Mouse (Mus musculus): ENCODE measurements around the gene Nrde2. TPM values are rescaled to one million over a fixed set of nuclear protein-coding genes. Genes with fewer than 3 reads are reported as not detected.
A peak's percentile ranks its signal among the peaks of the same experiment; 100 is the strongest.

The Nrde2 gene
- polyA plus RNA-seq, 1 experiment = 7.6 TPM

DNA sequence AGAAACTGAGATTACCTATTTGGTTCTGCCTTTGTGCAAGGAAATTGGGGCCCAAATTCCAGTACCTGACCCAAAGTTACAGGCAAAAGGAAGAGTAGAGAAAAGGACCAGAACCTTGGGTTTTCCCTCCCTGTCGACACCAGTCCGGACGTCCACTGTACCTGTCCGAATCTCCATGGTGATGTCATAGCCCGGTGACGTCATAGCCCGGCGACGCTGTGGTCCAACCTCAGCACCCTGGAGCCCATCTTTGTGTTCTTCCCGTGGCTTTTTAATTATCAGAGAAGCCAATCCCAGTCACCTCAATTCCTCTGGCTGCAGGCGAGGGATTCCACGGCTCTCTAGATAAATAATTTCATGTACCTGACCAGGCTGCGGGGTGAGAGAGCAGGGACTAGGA, 21.3 kb upstream of the Nrde2 start:
- H3K27me3 ChIP-seq (ENCODE audit: control insufficient read depth, insufficient read depth, low read length) = no peaks in the 10 kb centered on the region
- TF ChIP-seq CTCF (IDR thresholded peaks at IDR 0.05; ENCODE audit: extremely low read depth, insufficient read depth, insufficient read length, insufficient replicate concordance) = no peak
- no peak for TF ChIP-seq POLR2A (IDR thresholded peaks at IDR 0.05; ENCODE audit: low read depth, low read length)
- WGBS = 92% methylated on average over 13 of the region's 13 CpGs
- peaks cover 2% of the 10 kb centered on the region; the same call in 1 of the 2 replicates for H3K4me1 ChIP-seq (ENCODE audit: control insufficient read depth, insufficient read depth, insufficient read length)
- no peak overlapping the region for H3K27ac ChIP-seq (ENCODE audit: insufficient read depth, low read length)
- H3K36me3 ChIP-seq (ENCODE audit: control insufficient read depth, insufficient read depth, low read length) = no peaks in the 10 kb centered on the region
- no peak overlapping the region for H3K4me3 ChIP-seq (ENCODE audit: extremely low read depth, insufficient read depth, insufficient read length)
- no peak for DNase-seq (ENCODE audit: low read depth in 1 of 2, low spot score in 2 of 2)

DNA sequence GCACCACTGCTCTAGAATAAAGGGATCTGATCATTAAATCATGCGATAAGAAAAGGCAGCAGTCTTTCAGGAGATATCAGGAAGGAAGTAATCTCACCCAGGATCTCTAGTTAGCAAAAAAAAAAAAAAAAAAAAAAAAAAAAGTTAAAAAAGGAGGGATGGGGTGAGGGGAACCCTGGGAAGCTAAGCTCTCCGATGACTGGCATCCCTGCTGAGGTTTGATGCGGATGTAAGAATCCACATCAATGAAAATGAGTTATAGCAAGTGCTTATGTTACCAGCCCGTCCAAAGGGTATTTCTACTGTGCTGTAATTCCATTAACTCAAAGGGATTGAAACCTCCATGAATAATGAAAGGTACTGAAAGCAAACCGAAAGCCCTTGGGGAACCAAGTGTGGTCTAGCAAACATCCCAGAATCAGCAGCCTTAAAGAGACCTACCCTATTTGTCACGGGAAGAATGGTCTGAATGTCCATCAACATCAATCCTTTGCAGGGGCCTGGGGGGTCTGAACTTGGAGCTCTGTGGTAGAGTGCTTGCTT, 19.5 kb upstream of the Nrde2 start:
- Histone ChIP-seq H3K4me1 (ENCODE audit: control insufficient read depth, insufficient read depth, insufficient read length) (no peaks in the 10 kb centered on the region), H3K36me3 (ENCODE audit: control insufficient read depth, insufficient read depth, low read length) (no peaks in the 10 kb centered on the region), H3K27me3 (ENCODE audit: control insufficient read depth, insufficient read depth, low read length) (no peaks in the 10 kb centered on the region), H3K27ac (ENCODE audit: insufficient read depth, low read length) (no peak overlapping the region), H3K4me3 (ENCODE audit: extremely low read depth, insufficient read depth, insufficient read length) (no peak overlapping the region)
- WGBS = 78% methylated on average over 6 of the region's 6 CpGs
- DNase-seq (ENCODE audit: low read depth in 1 of 2, low spot score in 2 of 2) = no peak
- no peak for TF ChIP-seq CTCF (IDR thresholded peaks at IDR 0.05; ENCODE audit: extremely low read depth, insufficient read depth, insufficient read length, insufficient replicate concordance)
- no peak for TF ChIP-seq POLR2A (IDR thresholded peaks at IDR 0.05; ENCODE audit: low read depth, low read length)

GRCm38 (mm10) chr12:100176469-100177056, 17.1 kb upstream of the Nrde2 start:
- Histone ChIP-seq H3K36me3 (ENCODE audit: control insufficient read depth, insufficient read depth, low read length) (no peaks in the 10 kb centered on the region), H3K4me1 (ENCODE audit: control insufficient read depth, insufficient read depth, insufficient read length) (no peaks in the 10 kb centered on the region), H3K27ac (ENCODE audit: insufficient read depth, low read length) (no peak overlapping the region), H3K4me3 (ENCODE audit: extremely low read depth, insufficient read depth, insufficient read length) (no peak overlapping the region), H3K27me3 (ENCODE audit: control insufficient read depth, insufficient read depth, low read length) (no peaks in the 10 kb centered on the region)
- 85% methylated on average over 11 of the region's 11 CpGs for WGBS
- TF ChIP-seq POLR2A (IDR thresholded peaks at IDR 0.05; ENCODE audit: low read depth, low read length) (no peak), CTCF (IDR thresholded peaks at IDR 0.05; ENCODE audit: extremely low read depth, insufficient read depth, insufficient read length, insufficient replicate concordance) (no peak)
- no peak for DNase-seq (ENCODE audit: low read depth in 1 of 2, low spot score in 2 of 2)

DNA sequence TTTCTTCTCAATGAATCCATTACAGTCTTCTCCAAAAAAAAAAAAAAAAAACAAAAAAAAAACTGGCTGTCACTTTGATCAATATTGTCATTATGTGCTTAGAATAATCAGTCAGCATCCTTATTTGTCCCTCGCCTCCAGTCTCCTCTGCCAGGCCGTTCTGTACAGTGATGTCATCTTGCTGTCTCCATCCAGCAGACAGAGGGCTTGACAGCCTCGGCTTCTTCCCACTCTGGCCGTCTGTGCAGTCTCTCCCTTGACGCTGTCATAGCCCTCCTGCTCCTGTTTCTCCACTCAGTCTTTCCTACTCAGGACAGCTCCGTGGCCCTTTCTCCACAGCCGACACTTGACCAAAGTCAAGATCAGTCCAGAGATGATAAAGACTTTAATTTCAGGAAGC, 13.0 kb upstream of the Nrde2 start:
- Histone ChIP-seq H3K4me1 (ENCODE audit: control insufficient read depth, insufficient read depth, insufficient read length) (peaks cover 11% of the 10 kb centered on the region; the same call in 1 of the 2 replicates), H3K36me3 (ENCODE audit: control insufficient read depth, insufficient read depth, low read length) (no peaks in the 10 kb centered on the region), H3K27me3 (ENCODE audit: control insufficient read depth, insufficient read depth, low read length) (no peaks in the 10 kb centered on the region), H3K4me3 (ENCODE audit: extremely low read depth, insufficient read depth, insufficient read length) (no peak overlapping the region), H3K27ac (ENCODE audit: insufficient read depth, low read length) (no peak overlapping the region)
- TF ChIP-seq CTCF (IDR thresholded peaks at IDR 0.05; ENCODE audit: extremely low read depth, insufficient read depth, insufficient read length, insufficient replicate concordance) (no peak), POLR2A (IDR thresholded peaks at IDR 0.05; ENCODE audit: low read depth, low read length) (no peak)
- DNase-seq (ENCODE audit: low read depth in 1 of 2, low spot score in 2 of 2) = no peak
- 90% methylated on average over 7 of the region's 7 CpGs for WGBS

DNA sequence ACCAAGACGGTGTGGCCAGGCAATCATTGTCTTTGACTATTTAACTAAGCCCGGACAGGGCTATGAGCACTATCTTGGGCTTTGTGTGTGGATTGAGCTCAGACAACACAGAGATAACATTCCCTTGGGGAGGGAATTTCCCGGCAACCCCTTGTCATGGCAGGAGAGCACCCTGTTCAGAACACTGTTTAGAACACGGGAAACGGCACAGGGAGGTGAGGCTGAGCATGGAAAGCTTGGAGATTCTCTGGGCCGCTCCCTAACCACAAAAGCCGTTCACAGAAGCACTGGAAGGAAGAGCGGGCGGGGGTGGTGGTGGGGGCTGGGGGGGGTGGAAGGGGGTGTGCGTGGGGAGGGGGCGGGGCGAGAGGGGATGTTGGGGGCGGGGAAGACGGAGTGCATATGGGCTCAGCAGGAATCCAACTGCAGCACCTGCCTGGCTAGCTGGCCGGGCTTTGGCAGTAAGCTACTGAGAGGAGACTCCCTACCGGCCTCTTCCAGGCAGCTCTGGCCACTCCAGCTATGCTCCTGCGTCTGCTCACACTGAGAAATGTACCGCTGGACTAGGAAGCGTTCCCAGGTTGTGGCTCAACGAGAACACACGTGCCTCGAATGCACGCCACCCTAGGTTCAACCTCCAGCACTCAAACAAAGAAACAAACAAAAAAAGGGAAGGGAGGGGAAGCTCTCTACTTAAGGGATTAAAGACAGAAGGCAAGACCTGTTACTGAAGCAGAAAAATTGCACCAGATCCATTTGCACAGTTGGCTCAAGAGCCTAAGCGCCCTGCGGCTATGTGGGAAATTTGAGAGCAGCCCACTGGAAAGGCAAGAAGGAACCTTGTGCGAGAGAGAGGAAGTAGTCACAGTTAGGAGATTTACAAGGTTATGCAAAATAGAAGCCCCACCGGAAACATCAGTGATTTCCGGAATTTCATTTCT, 8.7 kb upstream of the Nrde2 start:
- H3K4me3 ChIP-seq (ENCODE audit: extremely low read depth, insufficient read depth, insufficient read length) = peak overlapping the region; percentile 12; the same call in 1 of the 2 replicates
- peak; percentile 24 to 63 for DNase-seq (ENCODE audit: low read depth in 1 of 2, low spot score in 2 of 2)
- TF ChIP-seq CTCF (IDR thresholded peaks at IDR 0.05; ENCODE audit: extremely low read depth, insufficient read depth, insufficient read length, insufficient replicate concordance) (no peak), POLR2A (IDR thresholded peaks at IDR 0.05; ENCODE audit: low read depth, low read length) (peak; percentile 6; the same call in 1 of the 2 replicates)
- no peaks in the 10 kb centered on the region for H3K27me3 ChIP-seq (ENCODE audit: control insufficient read depth, insufficient read depth, low read length)
- 8% methylated on average over 25 of the region's 28 CpGs for WGBS
- peaks cover 11% of the 10 kb centered on the region for H3K4me1 ChIP-seq (ENCODE audit: control insufficient read depth, insufficient read depth, insufficient read length)
- peak overlapping the region; percentile 80 for H3K27ac ChIP-seq (ENCODE audit: insufficient read depth, low read length)
- H3K36me3 ChIP-seq (ENCODE audit: control insufficient read depth, insufficient read depth, low read length) = no peaks in the 10 kb centered on the region

- no peak overlapping the region for H3K4me3 ChIP-seq (ENCODE audit: extremely low read depth, insufficient read depth, insufficient read length)
- TF ChIP-seq CTCF (IDR thresholded peaks at IDR 0.05; ENCODE audit: extremely low read depth, insufficient read depth, insufficient read length, insufficient replicate concordance) (no peak), POLR2A (IDR thresholded peaks at IDR 0.05; ENCODE audit: low read depth, low read length) (no peak)
- H3K27ac ChIP-seq (ENCODE audit: insufficient read depth, low read length) = peak overlapping the region; percentile 58; the same call in 1 of the 2 replicates
- DNase-seq (ENCODE audit: low read depth in 1 of 2, low spot score in 2 of 2) = no peak
- H3K27me3 ChIP-seq (ENCODE audit: control insufficient read depth, insufficient read depth, low read length) = no peaks in the 10 kb centered on the region
- H3K36me3 ChIP-seq (ENCODE audit: control insufficient read depth, insufficient read depth, low read length) = no peaks in the 10 kb centered on the region
- WGBS = 82% methylated on average over 1 of the region's 1 CpGs
- H3K4me1 ChIP-seq (ENCODE audit: control insufficient read depth, insufficient read depth, insufficient read length) = peaks cover 11% of the 10 kb centered on the region
Observed at GRCm38 (mm10) chr12:100167502-100167901, 8.0 kb upstream of the Nrde2 start.
